Mouse (Mus musculus) cortical plate, adult 2 months (tissue): Measurements from ENCODE around the gene Porcn.

Experiments used
- CTCF ChIP-seq: fragments of 200-500 bp; IDR thresholded peaks from 2 replicates; pipeline ENCODE4 v1.5.1; 2011; ENCODE audit warnings: mild to moderate bottlenecking, control low read depth, low read length; ENCODE audit not compliant: insufficient read depth; ENCODE audit errors: extremely low read depth
- POLR2A ChIP-seq: fragments of 200-500 bp; IDR thresholded peaks from 2 replicates; pipeline ENCODE4 v1.6.1; 2011; ENCODE audit warnings: mild to moderate bottlenecking, low read length, control low read depth; ENCODE audit not compliant: insufficient read depth; ENCODE audit errors: extremely low read depth

- TF ChIP-seq CTCF (no peak), POLR2A (no peak)
Observed at GRCm38 (mm10) chrX:8182871-8183540, 23.3 kb downstream of the Porcn start.
